Mouse (Mus musculus) thymus, postnatal 10 days (tissue): ENCODE data around the gene Mylk4.
A peak's percentile ranks its signal among the peaks of the same experiment; 100 is the strongest.

Experiments
- DNase-seq, 2 experiments: peaks; one replicate each; pipeline ENCODE4 v3.0.0; 2021; ENCODE audit warnings: low spot score in 2 of 2

Mylk4 gene

DNA sequence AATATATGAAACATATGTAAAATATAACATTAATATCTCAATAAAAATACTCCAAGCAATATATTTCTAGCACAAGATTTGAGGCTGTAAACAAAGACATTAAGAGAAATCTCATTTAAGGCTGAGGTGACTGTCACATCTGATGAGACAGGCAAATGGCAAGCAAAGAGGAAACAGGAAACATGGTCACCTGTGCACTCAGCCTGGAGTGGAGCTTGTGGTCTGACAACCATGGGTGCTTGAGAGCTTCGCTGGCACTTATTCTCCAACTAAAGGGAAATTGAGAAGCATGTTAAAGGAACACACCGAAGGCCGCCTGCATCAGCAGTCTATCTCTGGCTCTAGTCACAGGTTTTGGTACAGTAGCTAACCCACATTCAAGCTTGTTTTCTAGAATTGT is 71.2 kb downstream of the Mylk4 start:
- DNase-seq, result no peak

- no peak for DNase-seq
Observed at GRCm38 (mm10) chr13:32707894-32708293, 75.9 kb downstream of the Mylk4 start.

DNA sequence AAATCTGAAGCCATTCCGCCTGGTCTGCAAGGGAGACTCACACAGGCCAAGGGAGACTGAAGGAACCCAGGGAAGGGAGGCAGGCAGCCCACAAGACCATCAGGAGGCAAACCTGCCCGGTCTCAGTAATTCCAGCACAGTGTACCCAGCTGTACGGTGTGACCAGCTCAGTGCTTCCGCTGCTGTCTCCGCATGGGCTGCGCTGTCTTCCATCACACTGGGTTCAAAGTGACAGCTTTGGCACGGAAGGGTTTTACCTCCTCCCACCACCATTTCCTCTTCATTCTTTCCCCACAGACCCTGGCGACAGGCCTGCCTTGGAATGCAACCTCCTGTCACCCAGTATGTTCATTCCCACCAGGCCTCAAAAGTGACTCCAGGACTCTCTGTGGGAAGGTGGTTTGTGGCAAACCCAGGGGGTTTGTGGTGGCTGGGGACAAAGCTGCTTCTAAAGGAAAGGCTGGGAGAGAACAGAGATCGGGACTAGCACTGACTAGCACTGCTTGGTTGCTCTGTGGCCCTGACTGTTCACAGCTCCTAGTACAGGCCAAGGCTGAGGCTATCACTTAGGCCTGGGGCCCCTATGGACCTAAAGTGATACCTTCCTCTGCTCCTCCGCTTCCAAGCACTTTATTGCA is 77.0 kb downstream of the Mylk4 start:
- DNase-seq, result peak in 1 of 2 experiments; percentile 7

DNA sequence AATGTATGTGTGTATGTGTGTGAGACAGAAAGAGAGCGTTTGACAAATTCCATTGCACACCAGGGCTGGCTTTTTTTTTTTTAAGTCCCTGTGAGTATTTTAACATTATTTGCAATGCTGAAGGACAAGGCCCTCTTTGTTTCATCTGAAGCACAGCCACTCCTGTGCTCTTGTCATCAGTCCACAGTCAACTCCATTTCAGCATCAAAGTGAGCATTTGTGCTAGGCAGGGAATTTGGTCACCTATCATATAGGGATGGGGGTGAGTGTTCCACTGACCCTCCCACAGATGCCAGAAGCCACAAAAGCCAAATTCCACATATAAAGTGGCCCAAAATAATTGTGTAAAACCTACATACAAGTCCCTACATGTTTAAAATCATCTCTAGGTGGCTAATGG is 78.4 kb downstream of the Mylk4 start:
- DNase-seq, result no peak

DNA sequence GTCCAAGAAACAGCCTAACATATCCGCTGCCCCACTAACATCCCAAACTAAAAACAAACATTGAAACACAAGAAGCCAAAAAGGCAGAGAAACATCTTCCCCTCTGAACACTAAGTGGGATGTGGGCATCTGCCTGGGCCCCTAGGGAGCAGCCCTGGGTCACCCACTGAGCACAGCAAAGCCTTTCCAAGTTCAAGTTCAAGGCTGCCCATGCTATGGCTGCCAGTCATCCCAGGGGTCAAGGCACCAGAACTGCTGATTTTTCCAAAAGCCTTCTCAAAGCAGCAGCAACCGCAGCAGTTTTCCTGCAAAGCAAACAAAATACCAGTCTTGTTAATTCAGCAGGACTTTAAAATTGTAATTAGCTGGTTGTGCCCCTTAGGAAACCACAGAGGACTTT is 78.8 kb downstream of the Mylk4 start:
- no peak for DNase-seq

DNA sequence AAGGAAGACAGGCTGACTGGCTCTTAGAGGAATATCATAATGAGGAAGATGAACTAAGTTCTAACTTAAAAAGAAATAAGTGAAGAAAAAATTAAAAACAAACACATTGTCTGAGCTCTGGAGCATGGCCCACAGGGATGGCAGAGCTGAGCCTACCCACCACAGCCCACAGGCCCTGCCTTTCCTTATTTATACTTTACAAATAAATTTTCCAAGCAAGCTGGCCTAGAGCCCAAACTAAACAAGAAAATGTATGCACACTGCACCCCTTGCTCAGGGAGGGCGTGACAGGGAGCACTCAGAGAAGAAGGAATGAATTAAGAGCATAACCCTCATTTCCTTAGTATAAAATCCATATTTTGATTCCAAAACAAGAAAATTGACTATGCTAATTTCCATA is 82.2 kb downstream of the Mylk4 start:
- no peak for DNase-seq

DNA sequence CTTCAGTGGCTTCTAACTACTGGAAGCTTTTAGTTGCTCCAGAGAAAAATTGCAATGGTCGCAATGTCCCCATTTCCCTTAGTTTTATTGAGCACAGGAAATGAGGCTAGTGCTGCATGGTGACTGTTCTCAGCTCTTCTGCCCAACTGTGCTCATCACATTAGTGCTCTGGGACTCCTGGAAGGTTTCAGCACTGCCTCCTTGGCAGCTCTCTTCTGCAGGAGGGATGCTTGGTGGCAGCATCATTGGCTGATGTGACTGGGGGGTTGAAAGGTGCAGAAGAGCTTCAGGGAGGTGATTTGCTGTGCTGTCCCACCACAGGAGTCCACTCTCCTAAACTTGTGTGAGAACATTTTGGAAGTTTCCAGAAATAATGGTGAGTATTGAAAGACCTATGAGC is 84.4 kb downstream of the Mylk4 start:
- no peak for DNase-seq

DNA sequence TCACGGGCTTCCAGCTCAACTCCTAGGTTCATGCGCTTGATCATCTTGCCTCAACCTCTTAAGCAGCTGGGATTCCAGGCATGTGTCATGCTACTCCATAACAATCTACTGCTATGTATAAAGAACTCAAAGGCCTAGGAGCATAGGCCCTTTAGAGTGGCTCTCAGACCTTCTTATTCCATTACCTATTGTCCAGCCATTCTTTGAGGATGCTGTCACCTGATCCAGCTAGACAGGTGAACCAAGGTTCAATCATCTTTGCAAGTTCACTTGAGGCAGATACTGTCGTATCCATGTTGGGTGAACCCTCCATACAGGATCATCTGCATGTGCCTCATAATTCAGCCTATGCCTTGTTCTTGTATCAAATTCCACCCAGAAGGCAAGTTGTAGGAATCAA is 84.8 kb downstream of the Mylk4 start:
- no peak for DNase-seq

DNA sequence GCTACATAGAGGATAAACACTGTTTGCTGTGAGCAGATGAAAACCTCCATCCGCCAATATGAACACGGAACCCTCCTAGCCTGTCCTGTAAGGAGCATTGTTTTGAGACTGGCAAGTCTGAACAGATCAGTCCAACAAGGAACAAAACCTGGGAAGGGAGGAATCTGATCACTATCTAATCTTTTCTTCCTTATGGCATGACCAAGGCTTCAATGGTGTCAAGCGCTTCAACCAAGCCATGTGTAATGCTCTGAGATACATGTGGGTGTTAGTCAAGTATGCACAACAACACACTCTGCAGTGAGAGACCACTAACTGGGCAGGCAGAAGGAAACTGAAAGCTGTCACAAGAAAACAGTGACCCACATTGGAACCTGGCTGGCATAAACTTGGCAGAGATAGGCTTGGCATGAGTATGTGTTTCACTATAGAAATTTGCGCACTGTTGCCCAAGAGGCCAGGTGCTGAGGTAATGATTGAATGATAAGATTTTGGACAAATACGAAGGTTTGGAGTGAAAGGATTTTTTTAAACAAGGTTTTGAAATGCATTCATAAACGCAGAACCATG is 89.8 kb downstream of the Mylk4 start:
- DNase-seq, result no peak

GRCm38 (mm10) chr13:32692563-32692962 is 91.2 kb downstream of the Mylk4 start:
- DNase-seq, result no peak

DNA sequence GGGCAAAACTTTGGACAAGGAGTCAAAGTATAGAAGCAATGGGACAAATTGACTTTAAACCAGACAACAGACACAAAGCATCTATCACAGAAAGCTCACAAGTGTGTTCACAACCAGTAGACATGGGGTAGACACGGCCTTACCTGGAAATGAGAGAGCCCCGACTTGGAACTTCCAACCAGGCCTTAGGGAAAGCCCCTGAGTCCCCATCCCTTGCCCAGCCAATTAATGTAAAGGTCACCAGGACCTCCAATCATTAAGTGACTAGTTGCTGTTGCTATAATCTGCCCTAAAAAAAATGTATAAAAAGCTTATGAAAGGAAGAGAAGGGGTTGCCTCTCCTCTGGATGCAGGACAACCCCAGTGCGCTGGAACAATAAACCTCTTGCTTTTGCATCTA is 93.5 kb downstream of the Mylk4 start:
- no peak for DNase-seq

DNA sequence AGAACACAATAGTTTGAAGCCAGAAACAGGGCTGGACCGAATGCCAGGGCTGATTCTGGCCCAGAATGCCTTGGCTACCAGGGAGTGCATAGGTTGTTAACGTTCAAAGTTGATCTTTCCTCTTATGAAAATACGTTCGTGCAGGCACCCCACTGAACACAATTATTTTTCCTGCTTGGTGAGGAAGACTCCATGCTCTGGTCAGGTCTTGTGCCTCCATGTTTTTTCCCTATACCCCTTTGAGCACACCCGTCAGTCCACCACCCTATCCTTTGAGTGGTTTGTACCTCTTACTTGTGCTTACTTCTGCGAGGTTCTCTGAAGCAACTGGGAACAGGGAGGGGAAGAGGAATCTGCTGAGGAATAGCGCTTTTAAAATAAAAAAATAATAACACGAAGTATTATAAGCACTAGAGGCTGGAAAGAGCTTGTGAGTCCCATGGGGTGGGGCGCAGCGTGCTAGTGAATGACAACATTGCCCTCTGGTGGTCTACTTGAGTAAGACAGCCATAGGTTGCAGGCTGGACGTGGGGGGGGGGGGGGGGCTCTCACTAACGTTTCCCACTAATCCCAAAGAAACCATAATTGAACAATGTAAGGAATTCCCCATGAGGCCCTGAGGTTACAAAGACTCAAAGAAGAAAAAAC is 102.8 kb downstream of the Mylk4 start:
- peak; percentile 21 to 70 for DNase-seq

DNA sequence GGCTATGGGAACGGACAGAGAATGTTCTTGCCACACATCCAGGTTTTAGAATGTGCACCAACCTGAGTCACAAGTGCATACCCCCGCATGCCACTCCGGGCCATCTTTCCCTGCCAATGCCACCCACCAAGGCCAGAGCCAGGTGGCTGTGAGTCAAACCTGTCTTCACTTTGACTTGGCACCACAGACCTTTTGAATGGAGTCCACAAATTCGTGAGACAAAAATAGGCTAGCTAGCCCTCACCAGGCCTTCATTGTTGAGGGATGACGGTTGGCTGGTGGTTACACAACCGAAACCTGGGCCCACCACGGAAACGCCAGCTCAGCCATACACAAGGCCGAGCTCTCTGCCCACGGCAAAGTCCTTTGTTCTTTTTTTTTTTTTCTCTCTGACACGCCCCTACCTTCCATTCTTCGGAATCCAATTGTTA is 103.6 kb downstream of the Mylk4 start:
- DNase-seq, result no peak

DNA sequence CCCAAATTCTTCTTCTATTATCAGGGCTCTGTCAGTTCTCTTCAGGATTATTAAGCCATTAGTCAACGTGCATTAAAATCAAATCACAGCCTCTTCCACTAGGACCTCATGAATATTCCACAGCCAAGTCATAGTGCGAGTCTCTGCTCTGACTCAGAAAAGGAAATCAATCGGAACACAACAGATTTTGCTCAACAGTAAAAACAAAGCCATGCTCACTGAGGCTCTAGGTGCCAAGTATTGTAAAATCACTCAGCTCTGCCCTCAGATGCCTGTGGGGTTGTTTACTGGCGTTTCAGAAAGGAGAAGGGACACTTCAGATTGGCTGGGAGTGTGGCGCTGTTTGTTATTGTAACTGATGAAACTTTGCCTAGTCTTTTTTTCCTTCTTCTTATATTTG is 104.8 kb downstream of the Mylk4 start:
- DNase-seq, result no peak

GRCm38 (mm10) chr13:32670782-32671181 is 113.0 kb downstream of the Mylk4 start:
- DNase-seq, result no peak

DNA sequence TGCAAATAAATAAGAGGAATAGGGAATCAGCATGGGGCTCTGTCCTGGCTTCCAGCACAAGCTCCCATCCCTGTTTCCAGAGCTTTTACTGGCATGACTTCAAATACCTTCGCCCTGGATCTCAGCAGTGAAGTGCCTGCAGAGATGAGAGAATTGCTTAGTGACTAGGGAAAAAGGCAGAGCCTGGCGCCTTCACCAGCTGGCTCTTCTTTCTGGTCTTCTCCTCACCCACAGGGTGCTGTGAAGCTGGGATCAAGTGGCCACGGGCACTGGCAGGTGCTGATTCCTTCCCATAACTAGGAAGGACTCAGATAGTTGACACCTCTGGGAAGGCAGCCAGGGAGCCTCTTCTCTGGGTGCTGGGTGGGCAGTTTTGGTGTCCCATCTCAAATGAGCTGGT is 115.5 kb downstream of the Mylk4 start:
- no peak for DNase-seq

- DNase-seq, result no peak
Observed at GRCm38 (mm10) chr13:32667386-32667785, 116.4 kb downstream of the Mylk4 start.

- peak in 1 of 2 experiments; percentile 20 for DNase-seq
Observed at GRCm38 (mm10) chr13:32662041-32662440, 121.7 kb downstream of the Mylk4 start.

DNA sequence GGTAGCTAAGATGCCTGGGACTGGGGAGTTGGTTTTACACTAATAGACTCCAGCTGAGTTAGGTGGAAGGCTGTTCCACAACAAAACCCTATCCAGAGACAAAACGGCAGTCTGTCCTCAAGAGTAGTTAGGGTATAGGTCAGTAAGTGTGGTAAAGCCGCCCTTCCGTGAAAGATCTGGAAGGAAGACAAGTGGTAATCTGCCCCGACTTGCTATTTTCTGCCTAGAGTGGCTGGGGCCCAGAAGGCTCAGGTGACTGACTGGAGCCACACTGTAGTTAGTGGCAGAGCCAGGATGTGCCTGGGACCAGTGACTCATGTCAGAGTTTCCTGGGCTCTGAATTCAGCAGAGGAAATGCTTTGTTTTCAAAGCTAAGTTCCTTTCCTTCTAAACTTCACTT is 123.5 kb downstream of the Mylk4 start:
- no peak for DNase-seq

DNA sequence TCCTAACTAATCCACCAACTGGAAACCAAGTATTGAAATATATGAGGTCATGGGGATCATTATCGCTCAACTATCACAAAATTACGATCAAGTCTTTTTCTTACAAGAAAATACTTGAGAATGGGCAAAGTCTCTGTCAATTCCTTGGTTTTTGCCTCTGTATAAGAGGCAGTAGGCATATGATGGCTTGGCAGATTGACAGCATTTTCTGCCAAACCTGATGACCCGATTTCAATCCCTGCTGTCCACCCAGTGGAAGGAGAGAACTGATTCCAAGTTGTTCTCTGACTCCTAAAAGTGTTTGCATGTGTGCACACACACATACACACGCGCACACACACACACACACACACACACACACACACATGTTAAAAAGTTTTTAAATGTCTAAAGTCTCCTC is 124.5 kb downstream of the Mylk4 start:
- no peak for DNase-seq

DNA sequence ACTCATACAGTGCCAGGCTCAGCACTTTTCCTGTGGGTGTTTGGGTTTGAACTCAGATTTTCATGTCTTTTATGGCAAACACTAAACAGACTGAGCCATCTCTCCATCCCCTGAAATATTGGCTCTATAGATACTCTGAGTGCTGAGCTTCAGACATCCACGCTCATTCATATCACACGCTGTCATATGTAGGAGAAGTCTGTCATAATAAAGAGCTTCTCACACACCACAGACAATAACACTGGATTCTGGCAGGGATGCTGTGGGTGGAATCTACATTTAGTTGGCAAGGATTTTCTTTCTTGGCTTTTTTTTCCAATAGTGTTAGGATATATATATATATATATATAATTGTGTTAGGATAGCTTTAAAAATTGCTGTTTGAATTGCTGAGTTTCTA is 126.2 kb downstream of the Mylk4 start:
- DNase-seq, result no peak
